Mouse (Mus musculus): ENCODE measurements around the gene Zdhhc12.
A peak's percentile ranks its signal among the peaks of the same experiment; 100 is the strongest.
"Not testable (repeated sequence)": the region's sequence is repeated elsewhere in the genome, so short reads cannot be mapped to it uniquely, and the experiment has no call there.

Zdhhc12 gene

DNA sequence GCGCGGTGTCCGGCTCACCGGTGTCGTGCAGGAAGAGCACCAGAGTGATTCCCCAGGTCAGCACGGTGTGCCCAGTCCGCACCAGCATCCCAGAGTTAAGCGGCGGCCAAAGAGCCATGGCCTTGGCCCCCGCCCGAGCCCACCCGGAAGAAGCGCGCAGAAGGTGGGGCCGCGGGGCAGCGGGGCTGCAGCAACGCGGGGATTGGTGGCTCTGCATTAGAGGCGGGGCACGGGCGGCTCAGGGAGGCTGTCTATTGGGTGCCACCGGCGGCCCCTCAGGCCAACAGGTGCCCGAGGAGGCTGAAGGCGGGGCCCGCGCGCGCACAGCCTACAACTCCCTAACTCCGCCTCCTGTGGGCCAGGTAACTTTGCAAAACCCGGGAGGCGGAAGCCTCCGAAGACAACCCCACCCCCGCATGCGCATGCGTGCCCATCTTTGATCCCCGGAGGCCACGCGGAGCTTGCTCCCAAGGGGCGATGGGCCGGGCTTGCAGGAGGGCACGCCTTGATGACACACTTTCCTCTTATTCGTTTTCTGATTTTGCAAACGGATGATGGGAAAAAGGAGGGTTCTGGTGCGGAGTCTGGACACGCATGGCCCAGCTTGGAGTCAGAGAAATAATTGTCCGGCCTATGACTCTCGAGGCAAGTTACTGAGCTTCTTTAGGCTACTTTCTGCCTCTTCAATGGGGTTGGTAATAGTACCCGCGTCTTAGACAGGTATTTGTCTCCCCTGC, at the start of gene Zdhhc12:
Gene Zdhhc12, minus strand, starts transcription at position 178 of the 737 bp plus-strand sequence.
- peak; percentile 92 to 95 for DNase-seq

- peak; percentile 56 to 79 for DNase-seq
Observed at GRCm38 (mm10) chr2:30140021-30140420, 46.6 kb upstream of the Zdhhc12 start.

DNA sequence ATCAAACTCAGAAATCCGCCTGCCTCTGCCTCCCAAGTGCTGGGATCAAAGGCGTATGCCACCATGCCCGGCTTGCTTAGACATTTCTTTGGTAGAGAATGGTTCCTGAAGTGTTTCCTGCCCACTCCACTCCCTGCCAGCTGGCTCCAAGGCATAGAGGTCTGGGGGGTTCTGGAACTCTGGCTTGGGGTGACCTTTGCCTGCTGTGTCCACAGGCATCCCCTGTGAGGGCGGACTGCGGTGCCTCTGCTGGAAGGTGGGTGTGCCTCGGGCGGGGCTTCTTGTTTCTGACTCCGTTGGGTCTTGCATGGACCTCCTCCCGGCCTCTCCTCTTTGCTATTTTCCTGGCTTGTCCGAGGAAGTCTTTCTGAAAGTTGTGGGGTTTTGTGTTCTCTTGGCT, 43.0 kb upstream of the Zdhhc12 start:
- no peak for DNase-seq

DNA sequence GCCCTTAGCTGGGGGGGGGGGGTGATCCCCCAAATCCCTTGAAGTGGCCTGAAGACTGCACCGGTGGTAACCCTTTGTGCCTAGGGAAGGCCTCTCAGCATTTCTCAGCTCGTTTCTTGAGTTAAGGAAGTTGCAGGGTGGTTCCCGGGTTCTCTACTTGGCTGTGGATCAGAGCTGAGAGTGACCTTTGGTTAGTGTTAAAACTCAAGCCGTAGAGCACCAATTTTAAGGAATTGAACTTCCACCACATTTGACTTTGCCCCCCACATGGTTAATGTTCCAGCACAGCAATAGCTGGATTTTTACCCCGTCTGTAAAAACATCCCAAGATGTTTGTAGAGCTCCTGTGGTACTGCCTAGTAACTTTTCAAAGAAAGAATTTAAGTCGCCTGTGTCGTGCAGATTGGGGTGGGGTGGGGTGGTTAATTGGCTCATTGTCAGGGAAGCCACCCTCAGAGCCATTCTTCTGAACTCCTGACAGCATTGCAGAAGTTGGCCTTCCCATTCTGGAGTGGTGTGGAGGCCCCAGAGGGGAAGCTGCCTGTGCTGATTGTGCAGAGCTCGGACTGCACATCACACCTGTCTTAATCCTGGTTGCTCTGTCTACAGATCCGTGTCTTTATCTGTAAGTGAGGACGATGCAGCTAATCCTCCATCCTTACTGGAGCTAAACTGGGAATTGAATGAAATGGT, 41.6 kb upstream of the Zdhhc12 start:
- DNase-seq: no peak

DNA sequence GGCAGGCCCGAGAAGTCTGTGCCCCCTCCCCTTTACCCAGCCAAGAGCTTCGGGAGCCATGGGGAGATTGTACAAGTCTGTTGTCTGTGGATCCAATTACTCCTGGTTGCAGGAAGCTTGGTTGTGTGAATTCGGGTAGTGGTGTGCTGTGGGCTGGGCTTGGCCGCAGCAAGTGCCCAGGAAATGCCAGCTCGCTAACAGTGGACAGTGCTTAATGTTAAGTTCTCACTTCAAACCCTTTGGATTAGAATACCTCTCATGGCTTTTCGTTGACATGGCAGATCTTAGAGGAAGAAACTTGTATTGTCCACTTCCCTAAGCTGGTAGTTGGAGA, 40.9 kb upstream of the Zdhhc12 start:
- no peak for DNase-seq

DNA sequence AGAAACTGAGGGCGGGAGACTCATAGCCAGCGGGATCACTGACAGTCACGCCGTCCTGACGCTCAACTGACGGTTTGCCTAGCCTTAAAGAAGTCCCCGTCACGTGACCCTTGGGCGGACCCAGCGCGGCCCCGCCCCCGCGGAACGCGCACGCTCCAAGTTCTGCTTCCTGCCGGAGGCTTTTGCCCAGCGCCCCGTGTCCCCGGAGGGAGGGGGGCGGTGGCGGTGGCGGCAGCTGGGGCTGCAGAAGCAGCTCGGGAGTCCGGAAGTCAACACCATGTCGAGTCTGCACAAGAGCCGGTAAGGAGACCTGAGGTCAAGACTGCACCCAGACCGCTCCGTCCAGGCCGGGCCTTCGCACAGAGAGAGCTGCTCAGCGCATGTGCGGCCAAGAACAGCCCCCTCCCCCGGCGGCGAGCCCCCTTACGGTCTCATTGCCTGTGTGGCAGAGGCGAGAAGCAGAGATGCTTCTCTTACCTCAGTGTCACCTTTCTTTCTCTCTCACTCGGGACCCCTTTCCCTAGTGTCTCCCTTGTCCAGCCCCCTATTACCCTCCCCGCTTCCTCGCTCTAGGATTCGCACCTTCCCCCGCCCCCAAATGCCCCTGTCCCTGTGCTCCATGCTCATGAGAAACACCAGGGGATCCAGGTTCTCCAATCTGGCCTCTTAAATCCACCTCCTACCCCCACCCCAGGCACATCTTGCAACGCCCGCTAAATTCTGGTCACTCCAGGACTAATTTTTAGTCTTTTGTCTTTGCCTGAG, 40.3 kb upstream of the Zdhhc12 start, which contains the start of gene Tbc1d13:
Gene Tbc1d13, plus strand, starts transcription at position 134 of the 765 bp plus-strand sequence.
- DNase-seq: peak; percentile 97 to 98

DNA sequence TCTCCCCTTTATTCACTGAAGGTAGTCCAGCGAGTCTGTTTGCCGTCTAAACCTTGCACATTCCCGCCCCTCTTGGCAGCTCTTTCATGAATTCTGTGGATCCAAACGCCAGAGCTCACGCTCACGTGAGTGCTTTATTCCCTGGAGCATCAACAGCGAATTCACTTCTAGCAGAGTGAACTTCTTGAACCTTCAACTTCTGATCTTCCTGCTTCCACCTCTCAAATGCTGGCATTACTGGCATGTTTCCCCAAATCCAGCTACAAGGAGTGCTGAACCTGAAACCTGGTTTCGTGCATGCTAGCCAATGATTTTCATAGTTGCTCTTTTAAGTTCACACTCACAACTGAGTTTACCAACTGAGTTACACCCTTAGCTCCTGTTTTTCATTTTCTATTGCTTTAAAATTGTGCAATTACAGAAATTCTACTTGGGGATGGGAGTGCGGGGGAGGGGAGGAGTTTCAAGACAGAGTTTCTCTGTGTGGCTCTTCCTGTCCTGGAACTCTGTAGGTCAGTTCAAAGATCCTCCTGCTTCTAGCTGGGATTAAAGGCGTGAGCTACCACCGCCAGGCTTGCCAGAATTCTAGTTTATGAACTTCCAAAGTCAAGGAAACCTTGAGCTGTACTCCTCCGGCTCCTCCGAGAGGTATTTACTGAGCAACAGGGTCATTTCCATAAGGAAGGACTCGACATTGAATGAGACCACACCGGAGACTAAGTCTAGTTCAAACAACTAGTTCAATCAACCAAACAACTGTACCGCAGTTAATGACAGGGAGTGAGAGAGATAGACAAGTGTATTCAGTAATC, 39.6 kb upstream of the Zdhhc12 start:
- no peak for DNase-seq

DNA sequence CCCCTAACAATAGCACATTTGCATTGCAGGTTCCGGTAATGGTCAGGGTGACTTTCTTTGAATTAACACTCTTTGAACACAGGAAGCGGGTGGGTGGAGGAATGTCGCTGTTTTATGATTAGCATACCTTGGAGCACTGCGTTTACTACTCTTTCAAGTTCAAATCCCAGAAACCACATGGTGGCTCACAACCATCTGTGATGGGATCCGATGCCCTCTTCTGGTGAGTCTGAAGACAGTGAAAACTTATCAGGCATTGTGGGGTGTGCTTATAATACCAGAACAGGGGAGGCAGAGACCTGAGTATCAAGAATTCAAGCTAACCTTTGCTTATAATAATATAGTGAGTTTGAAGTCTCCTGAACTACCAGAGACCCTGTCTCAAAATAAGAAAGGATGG, 37.8 kb upstream of the Zdhhc12 start:
- DNase-seq: not testable (repeated sequence)

DNA sequence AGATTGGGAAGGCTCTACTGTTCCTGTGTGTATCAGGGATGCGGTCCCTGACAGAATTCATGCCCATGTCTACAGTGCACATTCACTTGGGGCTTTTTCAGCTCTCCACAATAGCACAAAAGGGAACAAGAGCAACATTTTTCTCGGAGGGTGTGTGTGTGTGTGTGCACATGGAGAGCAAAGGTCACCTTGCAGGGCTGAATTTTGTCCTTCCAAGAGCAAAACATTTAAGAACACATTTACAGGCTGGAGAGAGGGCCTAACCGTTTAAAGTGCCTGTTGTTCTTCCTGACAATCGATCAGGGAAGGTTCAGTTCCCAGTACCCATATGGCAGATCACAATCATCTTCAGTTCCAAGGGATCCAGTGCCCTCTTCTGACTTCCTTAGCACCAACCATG, 36.7 kb upstream of the Zdhhc12 start:
- DNase-seq: no peak

- DNase-seq: peak; percentile 48 to 59
Observed at GRCm38 (mm10) chr2:30128789-30129188, 35.3 kb upstream of the Zdhhc12 start.

DNA sequence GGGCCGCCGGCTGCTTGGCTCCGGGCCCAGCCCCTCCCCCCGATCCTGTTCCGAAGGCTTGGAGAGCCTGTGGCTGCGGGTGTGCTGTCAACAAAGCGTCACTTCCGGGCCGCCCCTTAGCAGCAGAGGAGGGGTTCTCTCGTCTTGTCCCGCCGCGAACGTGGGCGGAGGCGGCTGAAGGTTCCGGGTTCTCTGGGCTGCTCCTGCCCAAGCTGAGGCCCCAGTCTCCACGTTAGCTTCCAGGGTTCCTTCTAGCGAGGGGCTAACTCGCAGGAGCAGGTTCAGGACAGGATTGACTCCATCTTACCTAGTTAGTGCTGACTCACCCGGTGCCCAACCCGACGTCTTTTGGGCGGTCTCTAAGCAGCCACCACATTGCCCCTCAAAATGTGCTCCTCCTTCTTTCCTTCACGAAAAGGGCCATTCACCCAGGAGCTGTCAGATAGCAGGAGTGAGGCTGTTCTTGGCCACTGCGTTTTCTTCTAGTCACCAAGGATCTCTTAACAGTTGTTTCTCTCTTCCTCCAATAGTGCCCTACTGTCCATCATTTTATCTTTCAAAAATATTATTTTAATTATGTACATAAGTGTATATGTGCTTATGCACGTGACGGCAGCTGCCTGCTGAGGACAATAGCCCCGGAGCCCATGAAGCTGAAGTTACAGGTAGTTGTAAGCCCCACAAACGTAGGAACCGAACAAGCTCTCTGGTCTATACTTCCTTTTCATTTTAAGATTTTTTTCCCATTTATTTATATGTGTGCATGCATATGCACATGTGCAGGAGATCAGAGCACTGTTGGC, 31.2 kb upstream of the Zdhhc12 start, which contains the start of gene Zer1:
Gene Zer1, minus strand, starts transcription at position 114 of the 803 bp plus-strand sequence.
- DNase-seq: peak; percentile 97 to 98

- DNase-seq: peak in 1 of 2 experiments; percentile 59
Observed at GRCm38 (mm10) chr2:30123729-30124471, 30.5 kb upstream of the Zdhhc12 start.

GRCm38 (mm10) chr2:30122766-30123165, 29.3 kb upstream of the Zdhhc12 start:
- no peak for DNase-seq

DNA sequence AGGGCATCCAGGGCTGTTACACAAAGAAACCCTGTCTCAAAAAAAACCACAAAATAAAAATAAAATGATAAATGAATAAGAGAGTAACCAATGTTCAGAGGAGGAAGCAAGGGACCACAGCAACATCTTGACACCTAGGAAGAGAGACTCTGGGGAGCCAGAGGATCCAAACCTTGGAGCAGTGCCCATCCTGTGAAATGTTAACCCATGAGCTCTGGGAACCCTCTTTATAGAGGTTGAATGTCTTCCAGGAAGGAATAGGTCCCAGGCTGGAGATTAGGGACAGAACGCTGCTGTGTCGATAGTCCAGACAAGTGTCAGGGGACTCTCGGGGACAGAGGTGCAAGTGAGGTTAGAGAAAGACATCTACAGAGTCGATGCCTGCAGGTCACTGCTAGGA, 26.8 kb upstream of the Zdhhc12 start:
- DNase-seq: no peak

DNA sequence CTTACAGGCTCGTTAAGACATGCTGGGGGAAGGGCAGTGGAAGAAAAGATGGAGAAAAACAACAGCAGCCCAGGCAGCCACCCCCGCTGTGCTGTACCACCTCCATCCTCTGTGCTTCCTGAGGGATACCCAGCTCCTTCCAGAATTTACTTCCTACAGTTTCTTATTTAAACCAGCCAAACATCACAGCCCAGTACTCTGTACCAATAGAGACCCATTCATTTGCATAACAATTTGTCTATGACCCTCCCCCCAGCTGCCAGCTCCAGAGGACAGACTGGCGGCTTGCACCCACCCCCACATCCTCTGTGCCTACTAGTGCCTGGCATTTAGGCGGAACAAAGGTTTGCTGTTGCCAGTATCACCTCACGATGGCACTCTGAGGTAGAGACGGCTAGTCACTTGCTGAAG, 26.2 kb upstream of the Zdhhc12 start:
- DNase-seq: no peak

DNA sequence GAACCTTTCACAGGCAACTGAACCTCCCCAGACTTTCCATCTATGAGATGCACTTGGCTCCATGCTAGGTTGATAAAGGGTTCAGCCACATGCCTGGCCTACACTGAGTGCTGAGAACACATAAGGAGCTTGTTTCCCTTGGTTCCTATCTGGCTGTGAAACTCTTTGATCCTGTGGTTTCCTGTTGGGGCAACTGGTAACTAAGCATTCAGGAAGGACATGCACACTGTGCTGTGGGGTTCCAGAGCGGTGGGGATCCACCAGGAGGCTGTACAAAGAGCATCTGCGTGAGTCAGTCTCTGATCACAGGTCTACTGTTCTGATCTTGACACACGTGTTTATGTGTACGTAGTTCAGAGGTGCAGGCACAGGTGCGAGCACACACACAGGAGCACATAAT, 19.1 kb upstream of the Zdhhc12 start:
- no peak for DNase-seq

DNA sequence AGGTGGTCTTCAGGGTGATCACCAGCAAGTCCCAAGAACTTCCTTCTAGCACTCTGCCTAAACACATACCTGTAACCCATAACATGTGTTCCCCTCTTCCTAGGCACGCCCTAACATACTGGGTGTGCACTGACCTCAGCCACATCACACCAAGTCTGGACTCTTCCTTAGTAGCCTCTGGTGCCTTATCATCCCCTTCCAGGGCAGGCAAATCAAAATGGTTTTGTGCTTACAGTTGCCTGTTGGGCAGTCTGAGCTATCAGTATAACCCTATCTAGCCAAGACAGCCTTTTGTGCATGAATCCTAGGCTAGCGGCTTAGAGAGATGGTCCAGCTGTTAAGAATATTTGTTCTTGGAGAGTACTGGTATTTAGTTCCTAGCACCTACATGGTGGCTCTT, 18.1 kb upstream of the Zdhhc12 start:
- no peak for DNase-seq

DNA sequence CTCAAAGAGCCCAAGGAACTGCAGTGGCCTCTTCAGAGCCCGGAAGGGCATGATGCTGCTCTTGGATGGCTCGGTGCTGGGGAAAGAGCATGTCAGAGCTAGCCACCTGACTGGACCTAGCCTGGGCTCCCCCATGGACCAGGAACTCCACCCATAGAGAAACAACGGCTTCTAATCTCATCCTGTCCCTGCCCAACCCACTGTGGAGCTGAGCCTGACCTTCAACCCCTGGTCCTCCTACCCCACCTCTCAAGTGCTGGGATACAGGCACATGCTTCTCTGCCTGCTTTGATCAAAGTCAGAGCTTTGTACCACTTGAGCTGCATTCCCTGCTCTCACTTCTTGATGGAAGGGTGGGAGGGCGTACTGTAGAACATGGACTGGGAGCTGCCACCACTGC, 14.8 kb upstream of the Zdhhc12 start:
- no peak for DNase-seq

DNA sequence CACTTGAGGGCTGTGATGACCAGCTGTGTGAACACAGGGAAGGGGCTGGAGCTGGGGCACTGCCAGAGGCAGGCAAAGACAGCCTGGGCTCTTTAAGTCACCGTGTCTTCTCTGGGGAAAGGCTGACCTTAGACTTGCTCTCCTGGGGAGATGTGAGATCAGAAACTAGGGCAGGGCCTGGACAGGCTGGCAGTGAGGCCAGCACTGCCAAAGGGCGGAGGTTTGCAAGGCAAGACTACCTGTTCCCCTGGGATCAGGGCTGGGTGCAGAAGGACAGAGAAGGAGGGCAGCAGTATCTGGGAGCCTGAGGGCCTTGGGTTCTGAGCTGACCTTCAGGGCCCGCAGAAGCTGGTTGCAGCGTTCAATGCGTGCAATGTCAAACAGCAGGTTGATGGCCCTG, 14.2 kb upstream of the Zdhhc12 start:
- DNase-seq: no peak

DNA sequence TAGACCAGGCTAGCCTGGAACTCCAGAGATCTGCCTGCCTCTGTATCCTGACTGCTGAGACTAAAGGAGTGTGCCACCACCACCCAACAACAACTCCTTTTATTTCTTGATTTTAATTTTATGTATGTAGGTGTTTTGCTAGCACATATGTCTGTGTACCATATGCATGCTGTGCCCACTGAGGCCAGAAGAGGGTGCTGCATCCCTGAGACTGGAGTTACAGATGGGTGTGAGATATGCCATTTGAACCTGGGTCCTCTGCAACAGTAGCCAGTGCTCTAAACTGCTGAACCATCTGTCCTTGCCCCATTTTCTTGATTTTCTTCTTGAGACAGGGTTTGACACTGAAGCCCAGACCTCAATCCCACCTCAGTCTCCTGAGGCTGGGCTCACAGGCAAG, 12.9 kb upstream of the Zdhhc12 start:
- DNase-seq: peak; percentile 73 to 77

DNA sequence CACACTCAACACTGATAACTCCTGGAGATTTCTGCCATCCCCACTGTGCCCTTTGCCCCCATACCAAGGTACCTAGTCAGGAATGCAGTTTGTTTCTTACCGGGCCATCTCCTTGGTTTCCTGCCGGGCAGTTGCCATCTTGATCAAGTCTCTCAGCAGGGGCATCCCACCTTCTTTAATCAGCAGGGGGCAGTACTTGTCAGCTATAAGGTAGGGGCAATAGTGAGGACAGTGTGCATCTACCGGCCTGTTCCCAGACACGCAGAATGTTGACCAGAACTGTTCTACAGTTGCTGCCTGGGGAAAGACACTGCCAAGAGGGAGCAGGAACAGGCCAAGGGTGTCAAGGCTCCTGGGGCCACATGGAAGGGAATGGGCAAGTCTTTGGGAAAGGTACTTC, 6.8 kb upstream of the Zdhhc12 start:
- DNase-seq: no peak

All from cerebellum, postnatal 14 days (tissue).